Mouse (Mus musculus) midbrain, embryonic 11.5 days (tissue): ENCODE measurements around the gene Stard9. TPM values are rescaled to one million over a fixed set of nuclear protein-coding genes. Genes with fewer than 3 reads are reported as not detected.

ENCODE experiments used
- polyA plus RNA-seq: library from polyadenylated mRNA; unstranded; fragments of >200 nt; fragmentation: Nextera tagmentation; extraction: Ambion mirVana; gene quantifications from 2 replicates; pipeline ENCODE4 v1.2.1, GENCODE M21; 2014

Stard9 gene
- polyA plus RNA-seq, 1 experiment from 2014 or later = 3.2 TPM

Other genes with a start within 250 kb of the Stard9 start
- 7.2 and 10.0 TPM in 2 replicates for gene Ganc, start 225.2 kb upstream of the Stard9 start, polyA plus RNA-seq
- gene Tmem87a, start 225.0 kb upstream of the Stard9 start, polyA plus RNA-seq = 8.3 and 8.6 TPM in 2 replicates
- 4.8 and 5.9 TPM in 2 replicates for gene Capn3, start 173.1 kb upstream of the Stard9 start, polyA plus RNA-seq
- gene Zfp106, start 65.3 kb upstream of the Stard9 start, polyA plus RNA-seq = 56.2 and 62.4 TPM in 2 replicates
- 45.6 and 52.3 TPM in 2 replicates for gene Snap23, start 61.5 kb upstream of the Stard9 start, polyA plus RNA-seq
- gene Haus2, start 19.7 kb upstream of the Stard9 start, polyA plus RNA-seq = 39.3 and 42.5 TPM in 2 replicates
- 31.8 and 35.9 TPM in 2 replicates for gene Lrrc57, start 19.6 kb upstream of the Stard9 start, polyA plus RNA-seq
- 7.2 and 7.6 TPM in 2 replicates for gene Cdan1, start 221.0 kb downstream of the Stard9 start, polyA plus RNA-seq
- gene Ttbk2, start 221.5 kb downstream of the Stard9 start, polyA plus RNA-seq = 9.5 and 10.3 TPM in 2 replicates